Mouse (Mus musculus) ovary, postnatal 14 days (tissue): Measurements from ENCODE around the gene Sfxn4.
A peak's percentile ranks its signal among the peaks of the same experiment; 100 is the strongest.

Experiments
- DNase-seq: peaks from one replicate; pipeline ENCODE4 v3.0.0; 2022; ENCODE audit warnings: low spot score

Sfxn4 gene

GRCm38 (mm10) chr19:60837747-60838146, 23.5 kb downstream of the Sfxn4 start:
- peak; percentile 52 for DNase-seq

DNA sequence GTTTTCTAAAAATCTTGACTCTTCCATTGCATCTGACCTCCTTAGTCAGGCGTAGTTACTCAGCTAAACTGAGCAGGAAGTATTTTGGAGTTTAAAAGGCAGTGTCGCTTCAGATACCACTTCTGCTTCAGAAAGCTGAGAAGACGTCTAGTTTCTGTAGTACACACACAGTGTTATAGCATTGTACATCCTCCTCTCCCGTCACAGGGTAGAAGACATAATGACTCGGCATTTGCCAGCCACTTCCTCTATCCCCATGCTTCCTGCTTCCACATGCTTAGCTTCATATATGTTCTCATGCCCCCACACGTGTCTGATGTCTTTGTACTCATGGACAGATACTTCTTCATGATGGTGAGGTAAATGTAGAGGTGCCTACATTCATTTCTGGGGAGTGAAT, 42.6 kb downstream of the Sfxn4 start:
- DNase-seq, result no peak

DNA sequence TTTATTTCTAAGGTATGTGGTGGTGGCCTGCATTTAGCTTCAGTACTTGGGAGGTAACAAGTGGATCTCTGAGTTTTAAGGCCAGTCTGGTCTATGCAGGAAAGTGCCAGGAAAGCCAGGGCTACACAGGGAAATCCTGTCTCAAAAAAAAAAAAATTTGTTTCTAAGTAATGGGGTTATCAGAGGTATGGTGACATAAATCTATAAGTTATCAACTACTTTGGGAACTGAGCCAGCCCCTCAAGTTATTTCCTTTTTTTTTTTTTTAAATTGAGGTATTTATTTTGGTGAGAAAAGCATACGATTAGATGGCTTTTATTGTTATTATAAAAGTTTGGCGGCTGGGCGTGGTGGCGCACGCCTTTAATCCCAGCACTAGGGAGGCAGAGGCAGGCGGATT, 48.1 kb downstream of the Sfxn4 start:
- no peak for DNase-seq

DNA sequence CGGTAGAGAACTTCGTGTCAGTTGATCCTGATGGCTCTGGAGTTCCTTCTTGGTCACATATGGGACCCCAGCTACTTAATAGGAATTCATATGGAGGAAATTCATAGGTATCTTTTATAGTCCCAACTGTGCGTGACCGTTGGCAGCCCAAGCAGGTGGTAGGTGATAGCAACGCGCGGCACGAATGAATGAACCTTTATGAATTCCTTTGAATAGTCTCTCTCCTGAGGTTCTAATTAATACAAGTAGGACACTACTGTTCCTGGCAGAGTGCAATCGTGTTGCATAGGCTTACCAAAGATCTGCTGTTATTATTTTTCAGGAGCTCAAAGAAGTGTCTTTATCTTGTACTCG, 49.3 kb downstream of the Sfxn4 start:
- DNase-seq, result no peak

DNA sequence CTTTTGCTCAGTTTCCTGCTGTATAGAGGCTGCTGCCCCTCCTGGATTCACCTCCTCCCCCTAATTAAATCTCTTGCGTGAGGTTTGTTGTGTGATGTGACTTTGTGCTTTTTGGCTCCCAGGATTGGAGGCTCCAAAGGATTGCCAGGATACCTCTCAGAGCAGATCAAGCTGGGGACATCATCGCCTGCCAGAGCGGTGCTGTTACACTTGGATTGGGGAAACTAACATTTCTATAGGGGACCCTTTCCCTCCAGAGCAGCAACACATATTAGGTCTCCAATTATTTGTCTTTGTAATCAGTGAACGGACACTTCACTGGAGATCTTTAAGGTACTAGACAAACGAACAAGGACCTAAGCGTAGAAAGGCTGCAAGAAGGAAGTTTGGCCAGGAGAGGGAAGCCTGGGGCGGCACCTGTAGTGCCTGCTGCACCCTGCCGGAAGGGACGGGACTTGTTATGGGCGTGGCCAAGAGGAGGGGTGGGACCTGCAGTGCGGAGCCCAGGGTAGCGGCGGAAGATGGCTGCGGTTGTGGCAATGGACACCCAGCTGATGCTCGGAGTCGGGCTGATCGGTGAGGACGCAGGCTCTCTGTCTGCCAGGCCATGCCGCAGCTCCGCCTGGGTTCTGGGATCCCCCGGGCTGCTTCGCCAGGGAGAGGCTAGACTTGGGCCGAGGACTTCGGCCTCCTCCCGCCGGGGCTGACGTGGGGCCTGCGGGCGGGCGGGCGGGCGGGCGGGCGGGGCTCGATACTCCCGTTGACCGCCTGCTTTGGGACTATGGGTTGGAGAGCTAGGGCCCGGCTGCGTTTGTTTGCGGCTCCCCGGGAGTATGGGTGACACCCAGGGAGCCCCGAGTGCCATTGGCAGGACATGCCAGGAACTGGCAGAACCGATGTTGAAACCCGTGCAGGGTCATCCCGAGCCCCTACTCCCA, 49.9 kb downstream of the Sfxn4 start, which contains the start of gene Fam45a:
Gene Fam45a, plus strand, starts transcription at position 488 of the 938 bp plus-strand sequence.
- DNase-seq, result peak; percentile 83

DNA sequence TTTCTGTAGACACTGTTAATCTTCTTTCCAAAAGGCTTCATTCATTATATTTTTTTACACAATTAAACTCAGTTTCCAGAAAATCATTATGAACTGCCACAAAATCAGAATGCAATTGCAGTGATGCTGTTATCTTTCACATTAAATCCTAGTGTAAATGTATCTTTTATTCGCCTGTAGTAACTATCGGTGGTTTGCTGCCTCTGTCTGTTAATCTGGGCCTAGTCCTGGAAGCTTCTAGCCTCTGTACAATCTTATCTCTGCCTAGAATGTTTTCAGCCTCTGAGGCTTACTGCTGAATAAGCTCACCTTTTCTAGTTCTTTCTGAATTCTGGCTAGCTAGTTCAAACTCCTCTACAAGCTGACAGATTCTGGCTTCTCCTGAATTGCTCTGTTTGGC, 51.4 kb downstream of the Sfxn4 start:
- no peak for DNase-seq

DNA sequence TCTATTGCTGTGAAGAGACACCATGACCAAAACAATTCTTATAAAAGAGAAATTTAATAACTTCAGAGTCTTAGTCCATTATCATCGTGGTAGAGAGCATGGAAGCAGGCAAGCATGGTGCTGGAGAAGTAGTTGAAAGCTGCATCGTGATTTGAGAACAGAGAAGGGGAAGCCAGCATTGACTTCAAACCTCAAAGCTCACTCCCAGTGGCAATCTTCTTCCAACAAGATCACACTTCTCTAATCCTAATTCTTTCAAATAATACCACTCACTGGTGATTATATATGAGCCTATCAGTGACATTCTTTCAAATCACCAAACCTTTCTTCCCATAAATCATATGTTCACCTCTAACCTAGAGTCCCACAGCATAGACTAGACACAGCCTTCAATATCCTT, 56.4 kb downstream of the Sfxn4 start:
- DNase-seq, result no peak

GRCm38 (mm10) chr19:60799867-60800569, 61.3 kb downstream of the Sfxn4 start:
- DNase-seq, result no peak

DNA sequence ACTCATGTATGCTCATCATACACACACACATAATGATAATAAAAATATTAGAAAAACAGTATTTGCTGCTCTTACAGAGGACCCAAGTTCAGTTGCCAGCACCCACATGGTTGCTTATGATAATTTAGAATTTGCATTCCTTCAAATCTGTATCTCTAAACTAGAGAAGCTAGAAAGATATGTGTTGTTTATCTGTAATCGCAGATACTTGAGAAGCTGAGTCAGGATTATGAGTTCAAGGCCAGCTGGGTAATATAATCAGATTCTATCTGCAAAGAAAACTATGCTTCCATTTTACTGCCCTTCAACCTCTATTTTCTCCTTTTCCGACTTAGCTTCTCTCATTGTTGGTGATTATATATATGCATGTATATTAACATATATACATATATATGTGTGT, 63.9 kb downstream of the Sfxn4 start:
- DNase-seq, result no peak

DNA sequence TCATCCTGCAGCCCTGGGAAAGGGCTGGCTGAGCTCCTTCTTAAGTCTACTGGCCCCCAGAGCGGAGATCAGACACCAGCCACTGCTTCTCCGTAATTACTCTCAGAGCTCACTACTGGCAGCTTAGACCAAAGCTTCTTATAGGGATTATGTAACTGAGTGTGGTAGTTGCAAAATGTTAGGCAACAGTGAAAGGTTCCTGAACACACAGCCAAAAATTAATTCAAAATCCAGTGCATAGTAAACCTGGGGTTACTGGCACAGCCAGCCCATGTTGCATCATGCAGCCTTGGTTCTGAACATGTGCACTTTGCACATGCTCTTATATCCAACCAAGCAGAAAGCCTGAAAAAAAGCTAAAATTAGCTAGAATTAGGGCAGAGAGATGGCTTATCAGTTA, 66.0 kb downstream of the Sfxn4 start:
- DNase-seq, result no peak

DNA sequence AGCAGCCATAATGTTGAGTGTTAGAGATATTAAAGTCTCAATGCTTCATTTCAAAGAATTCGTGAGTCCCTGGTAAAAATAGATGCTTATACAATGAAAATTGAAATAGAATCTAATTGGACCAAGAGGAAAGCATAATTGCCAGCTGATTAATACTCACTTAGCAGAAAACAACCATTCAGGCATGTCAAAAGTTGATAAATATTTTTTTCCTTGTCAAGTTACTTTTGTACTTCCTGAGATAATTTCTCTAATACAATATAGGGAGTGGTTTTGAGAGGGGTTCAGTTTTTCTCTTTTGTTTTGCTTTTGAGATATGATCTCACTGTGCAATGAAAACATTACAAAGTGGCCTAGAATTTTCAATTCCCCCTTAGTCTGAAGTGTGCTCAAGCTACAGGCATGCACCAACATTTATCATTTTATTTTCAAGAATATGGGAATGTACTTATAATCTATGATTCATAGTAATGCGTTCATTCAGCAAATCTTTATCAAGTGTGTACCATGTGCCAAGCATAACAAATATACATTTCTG, 68.0 kb downstream of the Sfxn4 start:
- no peak for DNase-seq

GRCm38 (mm10) chr19:60791164-60791563, 70.1 kb downstream of the Sfxn4 start:
- DNase-seq, result no peak

DNA sequence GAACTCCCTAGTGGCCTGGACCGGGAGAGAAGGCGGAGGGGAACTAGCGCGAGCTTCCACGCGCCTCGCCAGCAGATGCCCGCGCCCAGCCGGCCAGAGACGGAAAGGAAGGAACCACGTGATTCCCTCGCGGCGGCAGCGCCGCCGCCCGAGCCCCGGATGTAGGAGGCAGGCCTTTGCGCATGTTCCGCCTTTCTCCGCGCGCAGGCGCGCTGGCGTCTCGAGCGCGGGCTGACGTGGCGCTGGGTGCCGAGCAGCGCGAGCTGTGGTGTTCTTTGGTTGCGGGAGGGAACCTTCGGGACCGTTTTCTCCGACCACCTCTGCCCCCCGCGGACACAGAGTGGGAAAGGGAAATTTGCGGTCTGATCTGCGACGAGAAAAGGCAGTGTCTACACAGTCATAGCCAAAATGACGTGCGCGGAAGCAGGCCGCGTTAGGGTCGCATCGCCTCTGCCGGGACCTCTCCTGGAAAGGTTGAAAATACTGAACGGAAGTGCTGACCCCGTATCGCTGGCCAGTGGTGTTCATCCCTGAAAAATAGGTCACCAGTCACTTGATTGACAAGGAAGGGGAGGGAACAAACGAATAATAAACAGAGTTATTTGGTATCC, 70.6 kb downstream of the Sfxn4 start, which contains the start of gene Eif3a:
Gene Eif3a, minus strand, starts transcription at position 108 of the 611 bp plus-strand sequence.
- peak; percentile 91 for DNase-seq

- DNase-seq, result peak; percentile 48
These were observed 71.3 kb downstream of the Sfxn4 start for GRCm38 (mm10) chr19:60789919-60790506.

DNA sequence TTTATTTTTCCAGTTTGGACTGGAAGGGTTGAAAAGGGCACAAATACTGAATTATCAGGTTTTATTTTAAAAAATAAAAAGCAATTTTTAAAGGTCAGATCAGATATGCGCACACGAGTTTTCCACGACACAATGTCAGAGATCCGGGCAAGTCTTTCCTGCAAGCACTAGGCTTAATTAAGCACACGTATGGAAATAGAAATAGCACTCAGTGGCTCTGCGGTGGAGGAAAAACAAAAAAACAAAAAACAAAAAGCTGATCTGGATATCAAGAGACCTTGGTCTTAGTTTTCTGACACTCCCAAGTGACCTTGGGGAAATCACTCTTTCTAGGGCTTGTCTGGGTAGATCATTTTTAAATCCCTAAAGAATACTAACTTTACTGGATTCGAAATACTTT, 71.8 kb downstream of the Sfxn4 start:
- no peak for DNase-seq

- DNase-seq, result no peak
These were observed 72.9 kb downstream of the Sfxn4 start for GRCm38 (mm10) chr19:60788214-60788960.

DNA sequence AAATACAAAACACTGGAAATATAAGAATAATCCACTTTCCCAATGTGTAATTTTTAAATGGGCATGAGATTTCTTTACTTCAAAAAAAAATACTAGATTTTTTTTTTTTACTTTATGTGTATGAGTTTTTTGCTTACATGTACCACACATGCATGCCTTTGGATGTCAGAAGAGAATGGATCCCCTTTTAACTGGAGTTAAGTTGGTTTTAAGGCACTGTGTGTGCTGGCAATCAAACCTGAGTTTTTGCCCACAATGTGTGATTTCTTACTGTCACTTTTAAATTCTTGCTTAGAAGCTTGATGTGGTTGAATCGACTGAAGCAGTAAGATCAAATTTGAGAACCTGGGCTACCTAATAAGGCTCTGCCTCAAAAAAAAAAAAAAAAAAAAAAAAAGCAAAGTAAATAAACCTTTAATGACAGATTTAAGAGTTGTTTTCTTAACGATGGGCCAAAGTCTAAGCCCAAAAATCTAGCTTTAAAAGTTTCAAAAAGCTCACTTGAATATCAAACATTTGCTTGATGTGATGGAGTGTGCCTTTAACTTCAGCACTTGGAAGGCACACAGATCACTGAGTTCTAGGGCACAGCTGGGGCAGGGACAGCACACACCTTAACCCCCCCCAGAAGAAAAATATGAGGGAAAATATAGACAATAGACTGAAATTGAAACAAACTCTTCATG, 73.7 kb downstream of the Sfxn4 start:
- DNase-seq, result no peak
